Mouse (Mus musculus): ENCODE data around the gene Shisal2b.
A peak's percentile ranks its signal among the peaks of the same experiment; 100 is the strongest.
"Not testable (repeated sequence)": the region's sequence is repeated elsewhere in the genome, so short reads cannot be mapped to it uniquely, and the experiment has no call there.

Gene Shisal2b

GRCm38 (mm10) chr13:104863127-104863979 is at the start of gene Shisal2b:
Shisal2b (minus strand) TSS chr13:104863893.
- peak; percentile 5 for DNase-seq (ENCODE audit: extremely low read depth, insufficient read length, low spot score)

DNA sequence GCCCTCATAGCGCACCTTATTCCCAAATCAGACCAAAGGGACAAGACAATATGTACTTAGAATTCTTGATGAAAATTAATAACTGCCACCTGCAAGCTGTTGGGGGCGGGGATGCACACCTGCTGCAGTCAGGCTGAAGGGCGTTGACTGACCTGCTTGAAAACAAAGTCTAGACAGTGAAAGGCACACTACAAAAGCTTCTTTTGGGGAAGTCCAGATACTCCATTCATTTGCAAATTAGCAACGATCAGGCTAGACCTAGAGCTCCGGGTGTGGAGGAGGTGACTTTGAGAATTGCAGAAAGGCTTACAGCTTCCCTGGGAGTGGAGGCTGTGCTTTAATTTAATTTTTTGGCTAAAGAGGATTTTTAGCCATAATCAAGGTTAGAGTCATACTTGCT is 47.9 kb upstream of the Shisal2b start:
- DNase-seq (ENCODE audit: extremely low read depth, insufficient read length, low spot score), result not testable (repeated sequence)

DNA sequence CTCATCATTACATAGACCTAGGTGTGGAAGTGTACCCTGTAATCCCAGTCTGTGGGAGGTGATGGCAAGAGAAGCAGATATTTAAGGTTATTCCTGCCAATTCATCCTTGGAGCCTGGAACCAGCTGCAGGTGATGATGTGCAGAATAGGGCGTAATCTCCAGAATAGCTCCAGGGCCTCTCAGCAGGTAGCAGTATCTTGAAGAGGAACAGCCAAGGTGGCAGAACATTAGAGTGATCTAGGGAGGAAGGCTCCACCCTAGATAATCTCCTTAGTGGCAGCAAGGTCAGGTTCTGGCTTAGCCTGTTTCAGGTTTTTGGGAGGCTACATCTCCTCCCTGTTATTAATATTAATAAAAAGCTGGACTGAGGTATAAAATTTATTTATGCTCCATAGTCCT is 47.3 kb upstream of the Shisal2b start:
- not testable (repeated sequence) for DNase-seq (ENCODE audit: extremely low read depth, insufficient read length, low spot score)

DNA sequence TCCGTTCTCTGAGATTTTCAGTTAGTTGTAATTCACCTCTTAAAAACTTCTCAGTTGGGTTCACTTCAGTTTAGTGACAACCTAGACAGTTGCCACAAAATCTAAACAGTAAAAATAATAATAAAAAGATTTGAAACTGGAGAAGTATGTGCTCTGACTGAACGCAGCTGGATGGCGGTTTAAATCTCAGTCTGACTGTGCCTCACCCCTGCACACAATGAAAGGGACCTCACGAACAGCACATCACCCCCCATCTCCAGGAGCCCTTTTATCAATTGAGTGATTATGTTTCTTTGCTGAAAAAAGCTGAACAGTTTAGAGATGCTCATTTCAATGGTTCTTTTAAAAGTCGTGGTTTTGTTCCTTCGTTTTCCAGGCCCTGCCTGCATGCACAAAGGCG is 45.0 kb upstream of the Shisal2b start:
- DNase-seq (ENCODE audit: extremely low read depth, insufficient read length, low spot score), result peak; percentile 19

DNA sequence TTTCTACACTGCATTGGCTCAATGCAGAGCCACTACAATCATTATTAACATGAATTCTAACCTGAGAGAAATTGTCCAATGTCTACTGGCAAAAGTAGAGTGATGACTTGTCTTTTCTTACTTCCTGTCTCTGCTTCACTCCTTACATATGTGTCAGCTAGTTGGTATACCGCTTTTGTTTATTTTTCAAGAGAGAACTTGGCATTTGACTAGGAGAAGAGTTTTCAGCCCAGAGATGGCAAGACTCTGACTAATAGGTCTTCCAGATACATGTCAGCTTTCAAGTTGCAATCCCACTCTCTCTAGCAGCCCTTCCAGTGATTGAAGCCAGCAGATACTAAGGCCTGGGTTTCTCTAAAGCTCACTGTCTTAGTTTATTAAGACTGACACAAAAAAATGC is 31.1 kb upstream of the Shisal2b start:
- DNase-seq (ENCODE audit: extremely low read depth, insufficient read length, low spot score), result peak; percentile 59

DNA sequence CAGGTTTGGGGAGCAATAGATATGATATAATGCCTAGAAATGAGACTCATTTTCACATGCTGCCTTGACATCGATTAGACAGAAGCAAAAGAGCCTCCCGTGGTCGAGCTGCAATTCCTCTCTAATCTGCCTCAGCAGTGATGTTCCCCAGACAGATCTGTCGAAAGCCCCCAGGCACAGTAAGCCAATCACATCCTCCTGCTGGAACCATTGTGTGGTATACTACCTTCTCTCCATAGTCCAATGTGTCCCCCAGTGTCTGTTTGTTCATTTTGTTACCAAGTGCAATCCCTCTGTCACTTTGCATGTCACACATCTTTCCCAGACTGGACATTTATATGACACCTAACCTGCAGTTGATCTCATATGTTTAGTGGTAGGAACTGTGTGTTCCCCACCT is 28.6 kb upstream of the Shisal2b start:
- no peak for DNase-seq (ENCODE audit: extremely low read depth, insufficient read length, low spot score)

GRCm38 (mm10) chr13:104886308-104887032 is 22.8 kb upstream of the Shisal2b start:
- no peak for DNase-seq (ENCODE audit: extremely low read depth, insufficient read length, low spot score)

- no peak for DNase-seq (ENCODE audit: extremely low read depth, insufficient read length, low spot score)
Measured at GRCm38 (mm10) chr13:104883566-104884249, 20.0 kb upstream of the Shisal2b start.

- DNase-seq (ENCODE audit: extremely low read depth, insufficient read length, low spot score), result no peak
Measured at GRCm38 (mm10) chr13:104878508-104878907, 14.8 kb upstream of the Shisal2b start.

DNA sequence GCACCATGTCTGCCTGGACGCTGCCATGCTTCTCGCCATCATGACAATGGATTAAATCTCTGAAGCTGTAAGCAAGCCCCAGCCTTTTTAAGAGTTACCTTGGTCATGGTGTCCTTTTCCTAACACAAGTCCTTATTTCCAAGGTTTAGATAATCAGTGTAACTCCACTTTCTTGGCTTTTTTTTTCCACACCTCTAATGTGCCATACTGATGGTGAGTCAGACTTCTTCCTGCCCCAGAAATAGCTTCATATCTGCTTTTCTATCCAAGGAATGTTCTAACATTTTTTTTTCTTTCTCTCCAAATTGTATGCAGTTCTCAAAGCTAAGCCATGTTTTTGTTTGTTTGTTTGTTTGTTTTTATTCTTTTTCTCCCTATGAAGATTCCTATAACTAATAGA is 6.2 kb upstream of the Shisal2b start:
- no peak for DNase-seq (ENCODE audit: extremely low read depth, insufficient read length, low spot score)

GRCm38 (mm10) chr13:104866726-104867125 is 3.0 kb upstream of the Shisal2b start:
- DNase-seq (ENCODE audit: extremely low read depth, insufficient read length, low spot score), result no peak

DNA sequence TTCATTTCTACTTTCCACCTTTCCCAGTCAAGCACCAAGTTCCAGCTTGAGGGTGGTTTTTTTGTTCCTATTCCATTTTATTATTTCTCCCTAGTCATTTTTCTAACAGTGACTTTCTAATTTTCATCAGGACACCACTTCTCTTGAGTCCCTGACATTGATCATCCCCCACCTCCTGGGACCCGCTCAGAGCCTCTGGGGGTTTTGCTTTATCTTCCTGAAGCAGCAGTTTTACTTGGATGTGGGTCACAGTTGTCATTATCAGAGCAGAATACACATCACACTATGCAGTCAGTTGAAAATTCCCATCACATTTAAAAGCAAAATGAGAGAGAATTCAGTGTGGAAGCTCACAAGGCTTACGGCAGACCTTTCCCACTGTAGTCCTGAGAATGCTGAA is 10.0 kb downstream of the Shisal2b start:
- DNase-seq (ENCODE audit: extremely low read depth, insufficient read length, low spot score), result no peak

DNA sequence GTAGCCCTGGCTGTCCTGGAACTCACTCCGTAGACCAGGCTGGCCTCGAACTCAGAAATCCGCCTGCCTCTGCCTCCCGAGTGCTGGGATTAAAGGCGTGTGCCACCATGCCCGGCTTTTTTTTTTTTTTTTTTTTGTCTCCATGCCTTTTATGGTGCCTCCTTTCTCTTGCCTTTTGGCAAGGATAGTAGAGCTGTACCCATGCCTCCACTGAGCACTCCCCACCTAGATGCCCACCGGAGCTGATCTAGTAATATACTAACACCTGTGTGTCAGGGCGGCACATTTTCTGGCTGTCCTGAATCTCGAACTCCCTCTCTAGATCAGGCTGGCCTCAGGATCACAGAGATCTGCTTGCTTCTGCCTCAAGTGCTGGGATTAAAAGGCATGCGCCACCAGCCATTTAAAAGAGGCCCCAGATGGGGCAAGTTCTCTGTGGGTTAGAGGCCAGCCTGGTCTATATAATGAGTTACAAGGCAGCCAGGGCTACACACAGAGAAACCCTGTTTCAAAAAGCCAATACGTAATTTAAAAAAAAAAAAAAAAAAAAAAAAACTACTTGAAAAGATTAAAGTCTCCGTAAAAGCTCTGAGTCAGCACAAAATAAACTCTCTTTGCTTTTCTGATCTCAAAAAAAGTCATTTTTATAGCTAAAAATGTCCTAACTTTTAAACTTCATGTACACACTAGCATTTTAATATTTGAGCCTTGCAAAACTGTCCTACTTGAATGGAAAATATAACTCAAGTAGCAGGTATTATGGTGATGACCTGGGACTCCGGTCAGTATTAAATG is 20.2 kb downstream of the Shisal2b start:
- DNase-seq (ENCODE audit: extremely low read depth, insufficient read length, low spot score), result no peak

DNA sequence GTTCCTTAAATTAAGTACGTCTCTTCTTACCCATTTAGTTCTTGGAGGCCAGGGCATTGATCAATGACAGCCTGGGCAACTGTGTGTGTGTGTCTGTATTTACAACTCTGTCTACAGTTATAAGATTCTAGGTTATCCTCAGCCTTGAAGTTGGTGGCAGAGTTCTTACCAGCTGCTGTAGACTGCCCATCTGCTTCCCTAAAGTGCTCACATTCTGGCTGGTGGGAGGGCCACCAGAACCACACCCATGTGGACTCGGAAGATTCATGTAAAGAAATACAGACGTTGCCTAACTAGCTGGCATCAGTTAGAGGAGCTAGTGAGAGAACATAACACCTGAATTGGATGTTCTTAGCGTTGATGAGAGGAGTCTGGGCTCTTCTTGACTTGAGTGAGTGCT is 21.8 kb downstream of the Shisal2b start:
- DNase-seq (ENCODE audit: extremely low read depth, insufficient read length, low spot score), result no peak

- DNase-seq (ENCODE audit: extremely low read depth, insufficient read length, low spot score), result no peak
Measured at GRCm38 (mm10) chr13:104837628-104838027, 26.1 kb downstream of the Shisal2b start.

DNA sequence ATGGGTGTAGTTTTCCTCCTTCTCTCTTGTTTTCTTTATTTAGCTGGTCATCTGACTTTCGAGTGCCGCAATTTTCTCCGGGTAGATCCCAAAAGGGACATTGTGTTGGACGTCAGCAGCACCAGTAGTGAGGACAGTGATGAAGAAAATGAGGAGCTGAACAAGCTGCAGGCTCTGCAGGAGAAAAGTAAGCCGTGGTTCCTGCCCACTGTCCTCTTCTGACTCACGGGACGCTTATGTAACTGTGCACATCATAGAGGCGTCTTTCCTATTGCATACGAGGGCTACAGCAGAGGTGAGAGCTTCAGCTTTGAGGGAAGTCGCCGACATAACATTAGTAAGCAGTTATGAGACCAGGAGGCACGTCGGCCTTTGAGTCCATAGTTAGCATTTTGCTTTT is 30.9 kb downstream of the Shisal2b start:
- no peak for DNase-seq (ENCODE audit: extremely low read depth, insufficient read length, low spot score)

GRCm38 (mm10) chr13:104825470-104825869 is 38.2 kb downstream of the Shisal2b start:
- no peak for DNase-seq (ENCODE audit: extremely low read depth, insufficient read length, low spot score)

GRCm38 (mm10) chr13:104822411-104822838 is 41.3 kb downstream of the Shisal2b start:
- DNase-seq (ENCODE audit: extremely low read depth, insufficient read length, low spot score), result no peak

DNA sequence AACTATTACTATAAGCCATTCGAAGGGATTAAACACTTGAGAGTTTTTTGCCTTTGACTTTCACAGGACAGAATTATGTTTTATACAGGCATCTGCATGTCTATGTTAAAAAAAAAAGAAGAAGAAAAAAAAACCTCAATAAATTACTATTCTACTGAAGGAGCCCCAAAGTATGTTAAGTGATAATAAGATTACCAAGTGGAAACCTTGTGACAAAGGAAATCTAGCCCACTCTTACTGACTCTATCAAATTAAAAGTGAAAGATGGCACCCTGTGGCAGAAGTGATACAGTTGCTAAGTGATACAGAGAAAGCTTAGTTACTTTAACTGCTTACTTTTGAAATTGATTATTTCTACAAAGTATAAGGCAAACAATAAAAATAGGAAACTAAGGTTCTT is 41.8 kb downstream of the Shisal2b start:
- no peak for DNase-seq (ENCODE audit: extremely low read depth, insufficient read length, low spot score)

DNA sequence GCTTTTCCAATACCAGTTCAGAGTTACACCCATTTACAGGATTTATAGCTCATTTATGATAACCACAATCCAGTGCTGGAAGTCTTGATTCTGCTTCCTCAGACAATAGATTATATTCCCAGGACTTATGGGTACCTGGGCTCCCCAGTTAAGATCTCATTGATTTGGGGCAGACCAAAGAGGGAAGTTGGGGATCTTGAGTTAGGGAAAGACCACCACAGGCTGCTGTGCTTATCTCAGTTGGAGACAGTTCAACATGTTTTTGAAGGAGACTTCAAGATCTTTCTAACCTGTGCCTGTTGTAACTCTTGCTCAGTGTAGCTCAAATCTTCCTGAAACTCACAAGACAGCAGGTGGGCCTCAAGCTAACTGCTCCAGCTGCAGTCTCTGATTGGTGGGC is 42.5 kb downstream of the Shisal2b start:
- DNase-seq (ENCODE audit: extremely low read depth, insufficient read length, low spot score), result no peak

GRCm38 (mm10) chr13:104817696-104818095 is 46.0 kb downstream of the Shisal2b start:
- no peak for DNase-seq (ENCODE audit: extremely low read depth, insufficient read length, low spot score)

Data from 3134 (cell line).